Mouse (Mus musculus) adrenal gland, postnatal 10 days (tissue): ENCODE results near the gene Plbd2. TPM values are rescaled to one million over a fixed set of nuclear protein-coding genes. Genes with fewer than 3 reads are reported as not detected.

Experiments
- DNase-seq: peaks from one replicate; pipeline ENCODE4 v3.0.0; 2021; ENCODE audit warnings: mixed read lengths
- total RNA-seq, 2 experiments: library from RNA; stranded (reverse); gene quantifications; 2 replicates each; pipeline ENCODE4 v1.2.3; 2021

Gene Plbd2
- total RNA-seq, 2 experiments from 2014 or later: 61.8 to 64.4 TPM

- no peak for DNase-seq
Measured at GRCm38 (mm10) chr5:120475861-120476260, 27.6 kb downstream of the Plbd2 start.

DNA sequence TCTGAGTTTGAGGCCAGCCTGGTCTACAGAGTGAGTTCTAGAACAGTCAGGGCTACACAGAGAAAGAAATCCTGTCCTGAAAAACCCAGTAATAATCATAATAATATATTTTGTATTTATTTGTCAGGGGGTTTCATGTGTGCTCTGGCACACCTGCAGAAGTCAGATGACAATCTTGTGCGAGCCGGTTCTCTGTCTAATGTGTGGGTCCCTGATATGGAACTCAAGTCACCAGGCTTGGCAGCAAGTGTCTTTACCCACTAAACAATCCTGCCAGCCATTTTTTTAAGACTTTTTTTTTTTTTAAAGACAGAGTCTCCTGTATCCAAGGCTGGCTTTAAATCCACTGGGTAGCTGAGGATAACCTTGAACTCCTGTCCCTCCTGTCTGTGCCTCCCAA, 30.1 kb downstream of the Plbd2 start:
- no peak for DNase-seq

DNA sequence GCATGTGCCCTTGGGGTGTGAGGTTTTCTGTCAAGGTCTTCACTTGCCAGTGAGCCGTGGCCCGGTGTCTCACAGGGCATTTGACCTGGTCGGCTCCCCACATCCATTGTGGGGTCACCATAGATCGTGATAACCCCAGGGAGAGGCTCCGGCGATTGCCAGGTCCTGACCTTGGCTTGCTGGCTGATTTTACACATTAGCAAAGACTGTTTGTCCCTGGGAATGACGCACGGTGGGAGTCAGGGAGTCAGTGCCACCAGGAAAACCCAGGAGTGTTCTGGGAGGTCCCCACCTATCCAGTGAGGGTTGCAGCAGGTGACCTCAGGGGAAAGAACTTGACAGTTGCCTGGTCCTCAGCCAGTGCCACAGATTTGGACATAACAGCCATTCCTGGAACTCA, 30.7 kb downstream of the Plbd2 start, which contains the start of gene Sdsl:
Sdsl (minus strand) TSS at position 41 of the 400 bp plus-strand sequence.
- no peak for DNase-seq

DNA sequence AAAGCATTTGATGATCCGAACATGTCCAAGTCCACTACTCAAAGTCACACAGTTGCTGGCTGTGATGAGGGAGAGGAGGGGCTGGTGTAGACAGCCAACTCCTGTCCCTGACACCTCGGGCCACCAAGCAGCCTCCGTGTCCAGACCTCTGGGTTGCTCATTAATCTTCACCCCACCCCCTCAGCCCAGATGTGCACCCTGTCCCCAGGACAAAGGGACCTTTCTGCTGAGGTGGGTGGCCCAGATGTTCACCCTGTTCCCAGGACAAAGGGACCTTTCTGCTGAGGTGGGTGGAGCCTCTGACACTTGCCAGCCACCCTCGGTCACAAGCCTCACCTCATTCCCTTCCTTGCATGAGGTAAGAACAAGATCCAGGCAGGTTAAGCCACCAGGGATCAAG, 31.9 kb downstream of the Plbd2 start:
- no peak for DNase-seq

GRCm38 (mm10) chr5:120468830-120469229, 34.6 kb downstream of the Plbd2 start:
- DNase-seq: no peak

GRCm38 (mm10) chr5:120468336-120468735, 35.1 kb downstream of the Plbd2 start:
- no peak for DNase-seq

DNA sequence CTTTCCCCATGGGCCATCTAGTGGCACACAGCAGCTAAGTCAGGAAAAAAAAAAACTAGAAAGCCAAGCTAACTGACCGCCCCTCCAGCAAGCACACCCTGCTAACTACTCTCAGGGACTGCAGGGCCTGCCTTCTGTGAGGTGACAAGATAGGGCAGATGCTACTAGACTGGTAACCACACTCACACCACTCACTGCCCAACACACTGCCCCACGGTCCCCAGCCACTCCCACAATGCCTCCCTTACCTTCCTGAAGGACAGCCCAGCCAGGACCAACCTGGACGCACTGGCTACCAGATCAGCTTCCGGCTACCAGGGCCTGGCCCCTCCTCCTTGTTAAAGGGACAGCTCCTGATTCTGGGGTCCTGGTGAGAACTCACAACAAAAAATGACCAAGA, 36.4 kb downstream of the Plbd2 start:
- peak; percentile 68 for DNase-seq

DNA sequence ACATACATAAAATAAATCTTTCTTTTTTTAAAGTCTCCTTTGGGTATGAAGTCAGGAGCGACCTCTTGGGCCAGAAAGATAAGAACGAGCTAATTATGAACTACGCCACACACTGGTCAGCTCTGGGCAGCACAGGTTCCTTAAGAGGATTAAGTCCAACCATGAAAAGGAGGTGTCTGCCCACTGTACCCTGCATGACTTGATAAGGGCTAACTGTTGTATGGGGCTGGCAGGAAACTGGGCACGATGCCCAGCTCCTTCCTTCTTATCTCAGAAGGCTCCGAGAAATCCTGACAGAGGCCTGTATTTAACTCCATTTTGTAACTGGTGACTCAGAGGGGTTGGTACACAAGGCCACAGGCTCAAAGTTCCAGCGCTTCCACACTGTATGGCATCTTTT, 37.6 kb downstream of the Plbd2 start:
- DNase-seq: peak; percentile 84

DNA sequence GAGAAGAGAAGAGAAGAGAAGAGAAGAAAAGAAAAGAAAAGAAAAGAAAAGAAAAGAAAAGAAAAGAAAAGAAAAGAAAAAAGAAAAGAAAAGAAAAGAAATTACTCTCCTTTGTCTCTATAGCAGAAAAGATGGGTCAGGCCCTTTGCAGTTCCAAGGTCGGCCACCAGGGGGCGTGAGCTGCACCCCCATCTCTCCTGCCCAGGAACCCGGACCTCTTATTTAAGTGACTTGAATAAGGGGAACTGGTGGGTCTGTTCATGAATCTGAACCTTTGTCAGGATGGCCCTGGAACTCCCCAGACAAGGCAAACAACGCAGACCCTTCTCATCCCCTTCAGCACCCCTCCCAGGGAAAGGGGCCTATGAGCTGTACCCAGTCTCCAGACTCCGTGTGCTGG, 38.4 kb downstream of the Plbd2 start:
- peak; percentile 66 for DNase-seq

GRCm38 (mm10) chr5:120464321-120464720, 39.1 kb downstream of the Plbd2 start:
- DNase-seq: no peak

DNA sequence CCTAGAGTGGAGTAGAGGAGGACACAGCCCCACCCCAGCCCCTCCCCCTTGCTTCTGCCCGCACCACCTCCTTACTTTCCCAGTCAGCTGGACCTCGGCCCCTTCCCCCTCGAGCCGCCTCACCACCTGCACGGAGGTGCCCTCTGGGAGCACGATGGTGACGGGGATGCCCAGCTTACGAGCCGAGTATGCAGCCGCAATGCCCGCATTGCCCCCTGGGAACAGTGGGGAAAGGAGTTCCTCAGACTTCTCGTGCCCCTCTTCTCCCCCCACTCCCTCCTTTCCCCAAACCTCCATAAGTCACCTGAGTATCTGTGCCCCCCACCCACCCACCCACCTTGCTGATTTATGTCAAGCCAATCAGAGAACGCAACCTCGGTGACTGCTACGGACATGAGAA, 41.5 kb downstream of the Plbd2 start:
- no peak for DNase-seq

DNA sequence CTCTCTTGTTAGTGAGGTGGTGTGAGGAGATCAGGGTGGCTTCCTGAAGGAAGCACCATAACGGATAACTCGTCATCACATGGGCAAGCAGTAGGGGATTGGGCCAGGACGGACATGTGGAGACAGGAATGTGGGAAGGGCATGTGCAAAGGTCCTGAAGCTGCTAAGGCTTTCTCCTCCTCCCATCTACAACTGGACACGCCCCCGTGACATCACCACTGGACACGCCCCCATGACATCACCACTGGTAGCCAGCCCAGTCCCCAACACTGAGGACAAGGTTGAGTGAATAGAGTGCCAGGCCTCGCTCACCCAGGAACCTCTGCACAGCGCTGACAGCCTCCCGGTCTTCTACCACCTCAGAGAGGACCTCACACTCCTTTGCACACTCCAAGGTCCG, 44.3 kb downstream of the Plbd2 start:
- DNase-seq: peak; percentile 47

DNA sequence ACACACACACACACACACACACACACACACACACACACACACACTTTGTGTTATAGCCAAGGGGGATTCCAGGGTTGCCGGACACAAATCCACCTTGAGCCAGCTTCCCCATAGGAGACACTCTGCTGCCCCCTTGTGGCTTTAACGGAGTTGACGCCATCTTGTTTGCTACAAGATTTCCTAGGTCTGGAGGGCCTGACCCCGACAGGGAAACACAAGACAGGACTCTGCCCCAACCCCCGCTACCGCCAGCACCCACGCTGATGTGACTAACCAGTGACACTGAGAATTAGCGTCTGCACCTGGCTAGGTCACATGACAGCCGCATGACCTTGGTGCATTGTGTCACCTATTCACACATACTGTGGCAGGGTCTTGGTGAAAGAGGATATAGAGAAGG, 45.8 kb downstream of the Plbd2 start:
- peak; percentile 79 for DNase-seq

GRCm38 (mm10) chr5:120456841-120457554, 46.4 kb downstream of the Plbd2 start:
- DNase-seq: no peak

DNA sequence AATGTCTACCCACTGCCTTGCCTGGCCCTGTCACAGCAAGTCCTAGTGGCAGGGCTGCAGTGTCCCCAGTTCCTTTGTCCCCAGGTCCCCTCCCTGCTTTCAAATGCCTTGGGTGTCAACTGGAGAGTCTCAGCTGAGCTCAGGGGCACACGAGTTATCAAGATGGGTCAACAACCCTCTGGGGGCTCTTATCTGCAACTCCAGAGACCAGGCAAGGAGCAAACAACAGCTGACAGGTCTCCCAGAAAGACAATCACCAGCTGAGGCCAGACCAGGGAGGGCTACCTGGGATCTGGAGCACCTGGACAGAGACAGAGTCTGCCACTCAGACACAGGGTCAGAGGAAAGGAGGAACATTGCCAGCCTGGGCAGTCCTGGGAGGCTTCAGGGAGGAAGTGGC, 47.2 kb downstream of the Plbd2 start:
- DNase-seq: no peak

GRCm38 (mm10) chr5:120454756-120455337, 48.6 kb downstream of the Plbd2 start:
- no peak for DNase-seq

DNA sequence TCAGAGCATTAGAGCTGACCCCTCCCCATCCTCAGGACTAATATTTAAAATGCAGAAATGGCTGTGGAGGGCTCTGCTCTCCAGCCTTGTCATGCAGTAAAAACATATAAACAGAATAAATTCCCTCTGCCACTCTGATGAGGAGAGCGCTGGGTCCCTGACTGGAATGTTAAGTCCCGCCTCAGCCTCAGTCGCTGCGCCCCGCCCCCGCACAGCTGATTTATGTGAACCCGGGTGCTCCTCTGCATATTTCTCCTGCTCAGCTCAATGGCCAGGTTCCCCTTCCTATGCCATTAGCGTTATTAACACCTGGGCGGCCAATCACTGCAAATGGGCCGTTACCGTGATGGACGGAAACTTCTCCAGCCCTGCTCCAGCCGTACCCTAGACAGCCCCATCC, 56.1 kb downstream of the Plbd2 start:
- DNase-seq: no peak

GRCm38 (mm10) chr5:120440733-120441132, 62.7 kb downstream of the Plbd2 start:
- peak; percentile 96 for DNase-seq

DNA sequence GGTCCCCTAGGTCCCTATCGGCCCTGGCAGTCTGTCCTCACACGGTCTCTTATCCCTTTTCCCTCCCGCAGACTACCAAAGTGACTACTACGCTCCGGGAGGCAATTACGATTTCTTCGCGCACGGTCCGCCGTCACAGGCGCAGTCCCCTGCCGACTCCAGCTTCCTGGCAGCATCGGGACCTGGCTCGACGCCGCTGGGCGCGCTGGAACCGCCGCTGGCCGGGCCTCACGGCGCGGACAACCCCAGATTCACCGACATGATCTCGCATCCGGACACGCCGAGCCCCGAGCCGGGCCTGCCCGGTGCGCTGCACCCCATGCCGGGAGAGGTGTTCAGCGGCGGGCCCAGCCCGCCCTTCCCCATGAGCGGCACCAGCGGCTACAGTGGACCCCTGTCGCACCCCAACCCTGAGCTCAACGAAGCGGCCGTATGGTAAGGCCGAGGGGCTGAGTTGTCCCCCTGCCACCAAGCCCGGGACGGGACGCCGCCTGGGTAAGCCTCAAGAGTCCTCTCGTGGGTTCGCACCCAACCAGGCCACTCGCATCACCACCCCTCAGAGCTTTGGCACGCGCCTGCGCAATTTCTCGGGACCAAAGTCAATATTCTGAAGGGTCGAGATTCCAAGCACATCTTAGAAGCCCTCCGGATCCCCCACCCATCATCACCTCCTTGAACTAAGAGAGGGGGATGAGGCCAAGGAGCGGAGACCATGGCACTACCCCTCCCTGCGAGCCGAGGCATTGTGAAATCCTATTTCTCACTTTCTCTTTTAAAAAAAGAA, 63.3 kb downstream of the Plbd2 start:
- peak; percentile 38 for DNase-seq

DNA sequence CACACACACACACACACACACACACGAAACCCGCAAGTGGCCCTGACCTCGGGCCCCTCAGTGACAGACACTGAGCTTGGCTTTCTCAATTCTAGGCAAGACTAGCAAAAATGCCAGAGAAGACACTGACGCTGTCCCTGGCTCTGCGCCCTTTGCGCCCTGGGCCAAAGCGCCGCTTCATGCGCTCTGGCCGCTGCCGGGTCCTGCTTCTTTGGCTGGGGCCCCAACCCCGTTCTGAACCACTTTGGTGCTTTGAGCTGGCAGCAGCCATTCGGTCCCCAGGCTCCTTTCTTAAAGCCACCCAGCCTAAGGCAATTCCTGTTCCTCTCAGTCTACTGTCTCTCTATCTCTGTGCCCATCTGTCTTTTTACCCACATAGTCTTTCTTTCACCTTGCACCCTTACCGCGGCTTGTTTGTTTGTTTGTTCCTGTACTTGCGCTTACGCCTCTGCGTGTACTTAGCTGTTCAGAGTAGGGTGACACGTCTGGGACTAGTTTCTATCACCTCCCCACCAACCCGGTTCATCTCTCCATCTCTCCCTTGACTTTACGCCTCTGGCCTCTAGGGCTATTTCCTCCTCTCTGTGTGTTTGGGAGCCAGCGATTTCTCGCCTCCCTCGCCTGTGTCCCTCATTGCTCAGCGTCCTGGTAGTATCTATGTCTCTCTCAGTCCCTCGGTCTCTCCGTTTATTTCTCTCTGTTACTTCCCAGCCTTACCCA, 64.3 kb downstream of the Plbd2 start:
- DNase-seq: no peak

DNA sequence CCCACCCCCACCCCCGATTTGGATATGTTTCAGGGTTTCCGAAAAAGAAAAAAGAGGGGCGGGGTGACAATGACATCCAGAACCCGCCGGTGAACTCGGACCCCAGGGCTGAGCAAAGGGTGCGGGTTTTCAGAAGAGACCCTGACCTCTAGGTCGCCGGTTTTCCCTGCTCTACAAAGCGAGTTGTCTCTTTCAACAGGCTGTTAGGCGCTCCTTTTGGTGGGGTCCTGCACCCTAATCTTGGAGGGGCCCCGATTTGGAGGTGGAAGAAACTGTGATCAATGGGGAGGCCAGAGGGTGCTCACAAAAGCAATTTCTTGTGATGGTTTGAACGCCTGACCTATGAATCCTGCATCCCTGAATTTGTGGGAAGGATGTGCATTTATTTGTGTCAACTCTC, 65.0 kb downstream of the Plbd2 start:
- no peak for DNase-seq

DNA sequence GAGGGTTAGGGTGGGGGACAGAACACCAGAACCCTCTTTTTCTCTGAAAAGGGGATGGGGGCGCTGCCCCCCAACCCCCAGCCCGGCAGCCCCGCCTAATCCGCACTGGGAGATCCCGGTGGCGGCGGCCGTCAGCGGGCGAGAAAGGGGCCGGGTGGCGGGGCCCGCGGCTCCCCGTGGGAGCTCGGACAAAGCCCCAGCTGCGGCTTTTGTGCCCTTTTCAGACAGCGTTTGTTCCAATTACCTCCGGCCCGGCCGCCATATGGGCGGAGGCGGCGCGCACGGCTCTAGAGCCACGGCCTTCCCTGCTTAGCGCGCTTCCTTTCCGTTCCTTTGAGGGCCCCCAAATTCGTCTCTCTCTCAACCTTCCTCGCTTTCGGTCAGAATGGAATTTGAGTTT, 65.4 kb downstream of the Plbd2 start:
- no peak for DNase-seq

GRCm38 (mm10) chr5:120437539-120437938, 65.9 kb downstream of the Plbd2 start:
- no peak for DNase-seq
